Mouse (Mus musculus) stomach, embryonic 16.5 days (tissue): ENCODE measurements around the gene Arid5b. TPM values are rescaled to one million over a fixed set of nuclear protein-coding genes. Genes with fewer than 3 reads are reported as not detected.

Experiments used
- ATAC-seq: fragments of 200-750 bp; cut with Nextera tagmentation; 2 replicates; pipeline ENCODE4 v1.8.0; 2017; ENCODE audit warnings: moderate number of reproducible peaks, moderate TSS enrichment; ENCODE audit not compliant: insufficient read depth, low FRiP score
- H3K27ac ChIP-seq: fragments of 300-500 bp; sonication (generic); 2 replicates; pipeline ENCODE4 v1.5.1; 2014; ENCODE audit warnings: low read length
- H3K27me3 ChIP-seq: fragments of 300-500 bp; sonication (generic); 2 replicates; pipeline ENCODE4 v1.6.1; 2014; ENCODE audit warnings: low read length, control low read depth, mixed read lengths; ENCODE audit not compliant: control insufficient read depth, insufficient read depth
- H3K36me3 ChIP-seq: fragments of 300-500 bp; sonication (generic); 2 replicates; pipeline ENCODE4 v1.6.1; 2014; ENCODE audit warnings: low read length; ENCODE audit not compliant: control insufficient read depth, insufficient read depth
- H3K4me1 ChIP-seq: fragments of 300-500 bp; sonication (generic); 2 replicates; pipeline ENCODE4 v1.6.1; 2014; ENCODE audit warnings: low read length, control low read depth, mixed read lengths; ENCODE audit not compliant: control insufficient read depth, insufficient read depth
- H3K4me2 ChIP-seq: fragments of 300-500 bp; sonication (generic); 2 replicates; pipeline ENCODE4 v1.6.1; 2014; ENCODE audit warnings: low read depth, low read length, mixed read lengths
- H3K4me3 ChIP-seq: fragments of 300-500 bp; sonication (generic); replicated peaks from 2 replicates; pipeline ENCODE4 v1.5.1; 2014; ENCODE audit warnings: mild to moderate bottlenecking, low read length
- H3K9ac ChIP-seq: fragments of 300-500 bp; sonication (generic); 2 replicates; pipeline ENCODE4 v1.6.1; 2014; ENCODE audit warnings: low read length
- H3K9me3 ChIP-seq: fragments of 300-500 bp; sonication (generic); replicated peaks from 2 replicates; pipeline ENCODE4 v1.6.1; 2016; ENCODE audit warnings: low read length, control low read depth; ENCODE audit not compliant: control insufficient read depth
- WGBS: fragments of 180-500 bp; shearing (Covaris S2); extraction: QIAGEN DNeasy Blood & Tissue Kit; methylation state at CpG from one replicate; pipeline ENCODE4 v1.1.7; 2014; 5-methylcytosine and 5-hydroxymethylcytosine counted together
- polyA plus RNA-seq: library from polyadenylated mRNA; unstranded; fragments of >200 nt; fragmentation: Nextera tagmentation; extraction: Ambion mirVana; gene quantifications from 2 replicates; pipeline ENCODE4 v1.2.1, GENCODE M21; 2015

The Arid5b gene
- polyA plus RNA-seq, 1 experiment from 2014 or later = 33.6 TPM

- no peak for ATAC-seq
- Histone ChIP-seq H3K4me1 (peaks cover 6% of the 10 kb centered on the region; the same call in 1 of the 2 replicates), H3K27ac (no peak overlapping the region), H3K4me2 (no peak overlapping the region), H3K36me3 (no peaks in the 10 kb centered on the region), H3K4me3 (no peak overlapping the region), H3K9ac (no peak overlapping the region), H3K9me3 (no peaks in the 10 kb centered on the region), H3K27me3 (no peaks in the 10 kb centered on the region)
- WGBS = 68% methylated on average over 4 of the region's 4 CpGs
Measured at GRCm38 (mm10) chr10:68085574-68085973, 193.0 kb downstream of the Arid5b start.

GRCm38 (mm10) chr10:68081712-68082111 is 196.8 kb downstream of the Arid5b start:
- Histone ChIP-seq H3K4me2 (no peak overlapping the region), H3K9me3 (no peaks in the 10 kb centered on the region), H3K4me1 (no peaks in the 10 kb centered on the region), H3K27ac (no peak overlapping the region), H3K9ac (no peak overlapping the region), H3K27me3 (no peaks in the 10 kb centered on the region), H3K36me3 (no peaks in the 10 kb centered on the region), H3K4me3 (no peak overlapping the region)
- ATAC-seq = no peak
- WGBS = 51% methylated on average over 6 of the region's 6 CpGs

- 82% methylated on average over 10 of the region's 10 CpGs for WGBS
- no peaks in the 10 kb centered on the region for H3K4me1 ChIP-seq
- no peak for ATAC-seq
- H3K4me3 ChIP-seq = no peak overlapping the region
- H3K9ac ChIP-seq = no peak overlapping the region
- no peaks in the 10 kb centered on the region for H3K27me3 ChIP-seq
- H3K36me3 ChIP-seq = no peaks in the 10 kb centered on the region
- no peak overlapping the region for H3K27ac ChIP-seq
- no peak overlapping the region for H3K4me2 ChIP-seq
- H3K9me3 ChIP-seq = no peaks in the 10 kb centered on the region
Measured at GRCm38 (mm10) chr10:68079910-68080670, 198.4 kb downstream of the Arid5b start.

GRCm38 (mm10) chr10:68078708-68079107 is 199.8 kb downstream of the Arid5b start:
- no peak overlapping the region for H3K4me3 ChIP-seq
- 92% methylated on average over 3 of the region's 3 CpGs for WGBS
- H3K9me3 ChIP-seq = no peaks in the 10 kb centered on the region
- no peaks in the 10 kb centered on the region for H3K4me1 ChIP-seq
- ATAC-seq = no peak
- H3K4me2 ChIP-seq = no peak overlapping the region
- no peaks in the 10 kb centered on the region for H3K27me3 ChIP-seq
- no peak overlapping the region for H3K27ac ChIP-seq
- no peaks in the 10 kb centered on the region for H3K36me3 ChIP-seq
- H3K9ac ChIP-seq = no peak overlapping the region

- no peak for ATAC-seq
- no peaks in the 10 kb centered on the region for H3K9me3 ChIP-seq
- WGBS = 90% methylated on average over 5 of the region's 5 CpGs
Measured at GRCm38 (mm10) chr10:68075181-68075580, 203.4 kb downstream of the Arid5b start.

GRCm38 (mm10) chr10:68074291-68074690 is 204.2 kb downstream of the Arid5b start:
- Histone ChIP-seq H3K27me3 (no peaks in the 10 kb centered on the region), H3K4me3 (no peak overlapping the region), H3K4me2 (no peak overlapping the region), H3K27ac (no peak overlapping the region), H3K9ac (no peak overlapping the region), H3K4me1 (no peaks in the 10 kb centered on the region), H3K36me3 (no peaks in the 10 kb centered on the region), H3K9me3 (no peaks in the 10 kb centered on the region)
- WGBS = 80% methylated on average over 12 of the region's 12 CpGs
- ATAC-seq = no peak

More at GRCm38 (mm10) chr10:68075181-68075580, 203.4 kb downstream of the Arid5b start:
- no peak overlapping the region for H3K27ac ChIP-seq
- no peaks in the 10 kb centered on the region for H3K36me3 ChIP-seq
- no peak overlapping the region for H3K9ac ChIP-seq
- no peak overlapping the region for H3K4me3 ChIP-seq
- H3K4me1 ChIP-seq = no peaks in the 10 kb centered on the region
- no peak overlapping the region for H3K4me2 ChIP-seq
- no peaks in the 10 kb centered on the region for H3K27me3 ChIP-seq

- no peak overlapping the region for H3K27ac ChIP-seq
- no peak overlapping the region for H3K9ac ChIP-seq
- H3K4me3 ChIP-seq = no peak overlapping the region
- no peak for ATAC-seq
- no peaks in the 10 kb centered on the region for H3K9me3 ChIP-seq
- no peak overlapping the region for H3K4me2 ChIP-seq
- no peaks in the 10 kb centered on the region for H3K27me3 ChIP-seq
- WGBS = 89% methylated on average over 4 of the region's 4 CpGs
- no peaks in the 10 kb centered on the region for H3K4me1 ChIP-seq
- H3K36me3 ChIP-seq = no peaks in the 10 kb centered on the region
Measured at GRCm38 (mm10) chr10:68072626-68073025, 205.9 kb downstream of the Arid5b start.

- no peak overlapping the region for H3K27ac ChIP-seq
- no peaks in the 10 kb centered on the region for H3K27me3 ChIP-seq
- no peaks in the 10 kb centered on the region for H3K9me3 ChIP-seq
- no peak overlapping the region for H3K4me3 ChIP-seq
- no peak for ATAC-seq
- H3K36me3 ChIP-seq = no peaks in the 10 kb centered on the region
- WGBS = 77% methylated on average over 7 of the region's 7 CpGs
- H3K4me1 ChIP-seq = no peaks in the 10 kb centered on the region
- no peak overlapping the region for H3K4me2 ChIP-seq
- H3K9ac ChIP-seq = no peak overlapping the region
Measured at GRCm38 (mm10) chr10:68071041-68071440, 207.5 kb downstream of the Arid5b start.

- Histone ChIP-seq H3K4me1 (no peaks in the 10 kb centered on the region), H3K9ac (no peak overlapping the region), H3K27me3 (no peaks in the 10 kb centered on the region), H3K27ac (no peak overlapping the region), H3K9me3 (no peaks in the 10 kb centered on the region), H3K36me3 (no peaks in the 10 kb centered on the region), H3K4me2 (no peak overlapping the region), H3K4me3 (no peak overlapping the region)
- no peak for ATAC-seq
- WGBS = 75% methylated on average over 8 of the region's 8 CpGs
Measured at GRCm38 (mm10) chr10:68068426-68068825, 210.1 kb downstream of the Arid5b start.
